Mouse (Mus musculus): Measurements from ENCODE around the gene Cdk12. TPM values are rescaled to one million over a fixed set of nuclear protein-coding genes. Genes with fewer than 3 reads are reported as not detected.

The Cdk12 gene
- total RNA-seq (2023): 88.6 TPM

GRCm38 (mm10) chr11:98202641-98203350 lies at the start of gene Cdk12:
Cdk12 (plus strand) TSS chr11:98203059.

GRCm38 (mm10) chr11:98192901-98193805 lies 9.7 kb upstream of the Cdk12 start, which contains the start of gene Med1:
Med1 (minus strand) TSS chr11:98193293.

Other genes starting within 250 kb of the Cdk12 start
- 2.3 TPM for gene Plxdc1, start 216.6 kb upstream of the Cdk12 start, total RNA-seq (2023)
- gene Arl5c, start 206.9 kb upstream of the Cdk12 start, total RNA-seq (2023): 80.2 TPM
- 21.9 TPM for gene Cacnb1, start 180.0 kb upstream of the Cdk12 start, total RNA-seq (2023)
- 2,848 TPM for gene Rpl19, start 176.3 kb upstream of the Cdk12 start, total RNA-seq (2023)
- 3.6 TPM for gene Stac2, start 149.6 kb upstream of the Cdk12 start, total RNA-seq (2023)
- 49.9 TPM for gene Fbxl20, start 52.7 kb upstream of the Cdk12 start, total RNA-seq (2023)
- gene Med1, start 9.8 kb upstream of the Cdk12 start, total RNA-seq (2023): 75.5 TPM
- not detected for gene Neurod2, start 126.6 kb downstream of the Cdk12 start, total RNA-seq (2023)
- gene Ppp1r1b, start 145.3 kb downstream of the Cdk12 start, total RNA-seq (2023): not detected
- gene Stard3, start 155.3 kb downstream of the Cdk12 start, total RNA-seq (2023): 40.9 TPM
- not detected for gene Tcap, start 180.8 kb downstream of the Cdk12 start, total RNA-seq (2023)
- not detected for gene Pnmt, start 183.4 kb downstream of the Cdk12 start, total RNA-seq (2023)
- 11.3 TPM for gene Pgap3, start 197.4 kb downstream of the Cdk12 start, total RNA-seq (2023)
- not detected for gene Erbb2, start 209.4 kb downstream of the Cdk12 start, total RNA-seq (2023)
- 43.0 TPM for gene Mien1, start 235.9 kb downstream of the Cdk12 start, total RNA-seq (2023)
- gene Grb7, start 243.3 kb downstream of the Cdk12 start, total RNA-seq (2023): 0.31 TPM

All from CD8-positive naive resting alpha-beta T cell, adult 57 days (primary cell).